Mouse (Mus musculus): ENCODE data around the gene Mrps18a.

DNA sequence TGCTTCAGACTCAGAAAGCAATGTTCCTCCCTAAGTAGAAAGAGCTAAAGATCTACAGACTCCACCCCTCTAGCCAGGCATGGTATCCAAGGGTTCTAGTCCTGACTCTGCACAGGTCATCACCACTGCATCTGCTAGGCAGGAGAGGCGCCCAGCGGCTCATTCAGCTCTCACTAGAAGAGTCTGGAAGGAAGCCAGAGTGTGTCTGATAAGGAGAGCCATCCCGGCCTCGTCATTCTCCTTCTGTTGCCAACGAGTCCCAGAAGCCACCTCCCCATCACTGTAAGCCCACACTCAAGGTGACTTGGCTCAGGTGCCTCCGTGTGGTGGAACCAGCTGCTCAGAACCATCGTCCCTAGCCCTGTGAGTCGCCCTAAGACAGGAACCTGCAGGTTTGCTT lies 22.1 kb downstream of the Mrps18a start:
- TF ChIP-seq EP300 (IDR thresholded peaks at IDR 0.05; ENCODE audit: insufficient read depth, low read depth, low read length) (no peak), POLR2A (IDR thresholded peaks at IDR 0.05; ENCODE audit: insufficient read depth, low read depth, low read length) (no peak)
